Mouse (Mus musculus) cerebellum, adult 2 months (tissue): ENCODE data around the gene Hnrnpa1. TPM values are rescaled to one million over a fixed set of nuclear protein-coding genes. Genes with fewer than 3 reads are reported as not detected.
"Not testable (repeated sequence)": the region's sequence is repeated elsewhere in the genome, so short reads cannot be mapped to it uniquely, and the experiment has no call there.

Experiments used
- DNase-seq, 2 experiments: peaks; one replicate each; pipeline ENCODE4 v3.0.0; 2021
- H3K27ac ChIP-seq: fragments of 200-500 bp; 2 replicates; pipeline ENCODE4 v1.5.1; 2012; ENCODE audit warnings: low read length, control low read depth, inconsistent platforms; ENCODE audit not compliant: insufficient read depth
- H3K27me3 ChIP-seq: fragments of 200-500 bp; 2 replicates; pipeline ENCODE4 v1.6.1; 2012; ENCODE audit warnings: inconsistent platforms, mild to moderate bottlenecking, low read length, moderate library complexity; ENCODE audit not compliant: control insufficient read depth, insufficient read depth
- H3K4me1 ChIP-seq: fragments of 200-500 bp; 2 replicates; pipeline ENCODE4 v1.6.1; 2011; ENCODE audit warnings: low read length; ENCODE audit not compliant: control insufficient read depth, insufficient read depth
- H3K4me3 ChIP-seq: fragments of 200-500 bp; replicated peaks from 2 replicates; pipeline ENCODE3; 2011; ENCODE audit warnings: mild to moderate bottlenecking, low read depth, low read length, control low read depth; ENCODE audit not compliant: insufficient read depth
- CTCF ChIP-seq: fragments of 200-500 bp; IDR thresholded peaks from 2 replicates; pipeline ENCODE4 v1.5.1; 2011; ENCODE audit warnings: low read depth, mild to moderate bottlenecking, control low read depth, low read length, moderate library complexity, borderline replicate concordance; ENCODE audit not compliant: insufficient read depth
- POLR2A ChIP-seq: fragments of 200-500 bp; IDR thresholded peaks from 2 replicates; pipeline ENCODE4 v1.6.1; 2011; ENCODE audit warnings: low read length, control low read depth, borderline replicate concordance; ENCODE audit not compliant: insufficient read depth
- WGBS: fragments of 180-500 bp; shearing (Covaris S2); methylation state at CpG from one replicate; pipeline ENCODE4 v1.1.7; 2018; 5-methylcytosine and 5-hydroxymethylcytosine counted together
- polyA plus RNA-seq: library from polyadenylated mRNA; depleted of rRNA; stranded (reverse); fragments of >200 nt; gene quantifications from 2 replicates; pipeline ENCODE4 v1.2.3, GENCODE M21; 2012

Gene Hnrnpa1
- polyA plus RNA-seq, 1 experiment = 318 TPM

- WGBS = 90% methylated on average over 4 of the region's 4 CpGs
These were observed 28.7 kb downstream of the Hnrnpa1 start for GRCm38 (mm10) chr15:103268903-103269302.

GRCm38 (mm10) chr15:103272419-103273279 is 32.4 kb downstream of the Hnrnpa1 start, which contains the start of gene Copz1:
Copz1 (plus strand) TSS chr15:103272714.
- no peak within 1 kb of the TSS for H3K27ac ChIP-seq
- under 1% methylated on average over 38 of the region's 38 CpGs for WGBS
- peak; percentile 95 to 99 for DNase-seq

More at GRCm38 (mm10) chr15:103268903-103269302, 28.7 kb downstream of the Hnrnpa1 start:
- no peaks in the 10 kb centered on the region for H3K27me3 ChIP-seq
- no peak overlapping the region for H3K4me3 ChIP-seq
- no peak for DNase-seq
- no peaks in the 10 kb centered on the region; the same call in 1 of the 2 replicates for H3K4me1 ChIP-seq
- TF ChIP-seq POLR2A = no peak
- no peak for TF ChIP-seq CTCF
- H3K27ac ChIP-seq = no peak overlapping the region

GRCm38 (mm10) chr15:103275943-103276342 is 35.7 kb downstream of the Hnrnpa1 start:
- H3K4me3 ChIP-seq, H3K27ac ChIP-seq: not testable (repeated sequence)
- WGBS = 85% methylated on average over 3 of the region's 3 CpGs

More at GRCm38 (mm10) chr15:103272419-103273279, 32.4 kb downstream of the Hnrnpa1 start, which contains the start of gene Copz1:
- no peaks in the 10 kb centered on the region; the same call in 1 of the 2 replicates for H3K4me1 ChIP-seq
- peak within 1 kb of the TSS; percentile 68 for H3K4me3 ChIP-seq
- TF ChIP-seq POLR2A (peak; percentile 93), CTCF (no peak)
- no peaks in the 10 kb centered on the region for H3K27me3 ChIP-seq

GRCm38 (mm10) chr15:103277949-103278348 is 37.7 kb downstream of the Hnrnpa1 start:
- H3K4me3 ChIP-seq = no peak overlapping the region
- H3K4me1 ChIP-seq = no peaks in the 10 kb centered on the region; the same call in 1 of the 2 replicates
- no peaks in the 10 kb centered on the region for H3K27me3 ChIP-seq
- DNase-seq = no peak
- WGBS = 64% methylated on average over 7 of the region's 7 CpGs
- H3K27ac ChIP-seq = no peak overlapping the region
- no peak for TF ChIP-seq POLR2A
- TF ChIP-seq CTCF = no peak

More at GRCm38 (mm10) chr15:103275943-103276342, 35.7 kb downstream of the Hnrnpa1 start:
- H3K27me3 ChIP-seq, H3K4me1 ChIP-seq, DNase-seq: not testable (repeated sequence)

- 66% methylated on average over 3 of the region's 3 CpGs for WGBS
- no peak overlapping the region for H3K27ac ChIP-seq
- H3K27me3 ChIP-seq = no peaks in the 10 kb centered on the region
- H3K4me1 ChIP-seq = no peaks in the 10 kb centered on the region
- no peak overlapping the region for H3K4me3 ChIP-seq
- TF ChIP-seq POLR2A (no peak), CTCF (peak; percentile 19; the same call in 1 of the 2 replicates)
- DNase-seq = no peak
These were observed 39.5 kb downstream of the Hnrnpa1 start for GRCm38 (mm10) chr15:103279750-103280149.

GRCm38 (mm10) chr15:103280817-103281464 is 40.7 kb downstream of the Hnrnpa1 start:
- WGBS = 63% methylated on average over 3 of the region's 3 CpGs
- H3K4me1 ChIP-seq = peaks cover 6% of the 10 kb centered on the region; the same call in 1 of the 2 replicates
- DNase-seq = no peak
- TF ChIP-seq POLR2A (no peak), CTCF (peak; percentile 28; the same call in 1 of the 2 replicates)
- no peak overlapping the region for H3K27ac ChIP-seq
- H3K4me3 ChIP-seq = no peak overlapping the region
- H3K27me3 ChIP-seq = no peaks in the 10 kb centered on the region

GRCm38 (mm10) chr15:103281465-103282205 is 41.4 kb downstream of the Hnrnpa1 start:
- DNase-seq = no peak
- WGBS = 90% methylated on average over 3 of the region's 3 CpGs
- Histone ChIP-seq H3K4me3 (no peak overlapping the region), H3K4me1 (peaks cover 6% of the 10 kb centered on the region; the same call in 1 of the 2 replicates), H3K27me3 (no peaks in the 10 kb centered on the region), H3K27ac (no peak overlapping the region)
- TF ChIP-seq CTCF = no peak
- no peak for TF ChIP-seq POLR2A
